Mouse (Mus musculus): ENCODE measurements around the gene Tmem268. TPM values are rescaled to one million over a fixed set of nuclear protein-coding genes. Genes with fewer than 3 reads are reported as not detected.

Gene Tmem268
- polyA plus RNA-seq, 1 experiment from 2014 or later = 5.3 TPM

GRCm38 (mm10) chr4:63561861-63562675, 3.5 kb downstream of the Tmem268 start:
- Histone ChIP-seq H3K4me2 (ENCODE audit: low read depth, low read length) (no peak overlapping the region), H3K9me3 (ENCODE audit: control insufficient read depth, low read length) (no peaks in the 10 kb centered on the region), H3K36me3 (ENCODE audit: control insufficient read depth, insufficient read depth, low read length) (peaks cover 7% of the 10 kb centered on the region; the same call in 1 of the 2 replicates), H3K4me3 (ENCODE audit: low read depth, low read length) (no peak overlapping the region), H3K27ac (replicated peaks; ENCODE audit: low read depth, low read length) (no peak overlapping the region), H3K9ac (ENCODE audit: low read depth, low read length) (no peak overlapping the region), H3K4me1 (ENCODE audit: control insufficient read depth, insufficient read depth, low read length) (peaks cover 17% of the 10 kb centered on the region), H3K27me3 (replicated peaks; ENCODE audit: control insufficient read depth, insufficient read depth, low read length) (no peaks in the 10 kb centered on the region)
- ATAC-seq (ENCODE audit: low read depth) = no peak
- DNase-seq (ENCODE audit: low spot score) = no peak
- WGBS = 71% methylated on average over 7 of the region's 7 CpGs

- Histone ChIP-seq H3K4me3 (ENCODE audit: low read depth, low read length) (no peak overlapping the region), H3K4me2 (ENCODE audit: low read depth, low read length) (no peak overlapping the region), H3K27me3 (replicated peaks; ENCODE audit: control insufficient read depth, insufficient read depth, low read length) (no peaks in the 10 kb centered on the region), H3K9ac (ENCODE audit: low read depth, low read length) (no peak overlapping the region), H3K4me1 (ENCODE audit: control insufficient read depth, insufficient read depth, low read length) (peaks cover 14% of the 10 kb centered on the region), H3K36me3 (ENCODE audit: control insufficient read depth, insufficient read depth, low read length) (peaks cover 7% of the 10 kb centered on the region; the same call in 1 of the 2 replicates), H3K27ac (replicated peaks; ENCODE audit: low read depth, low read length) (no peak overlapping the region), H3K9me3 (ENCODE audit: control insufficient read depth, low read length) (no peaks in the 10 kb centered on the region)
- DNase-seq (ENCODE audit: low spot score) (no peak), ATAC-seq (ENCODE audit: low read depth) (no peak)
- 84% methylated on average over 3 of the region's 4 CpGs for WGBS
Measured at GRCm38 (mm10) chr4:63562742-63563141, 4.2 kb downstream of the Tmem268 start.

GRCm38 (mm10) chr4:63567712-63568390, 9.3 kb downstream of the Tmem268 start:
- ATAC-seq (ENCODE audit: low read depth) = no peak
- no peaks in the 10 kb centered on the region for H3K9me3 ChIP-seq (ENCODE audit: control insufficient read depth, low read length)
- 91% methylated on average over 9 of the region's 10 CpGs for WGBS
- H3K4me3 ChIP-seq (ENCODE audit: low read depth, low read length) = no peak overlapping the region
- H3K4me1 ChIP-seq (ENCODE audit: control insufficient read depth, insufficient read depth, low read length) = peaks cover 7% of the 10 kb centered on the region
- no peaks in the 10 kb centered on the region for H3K27me3 ChIP-seq (replicated peaks; ENCODE audit: control insufficient read depth, insufficient read depth, low read length)
- no peak overlapping the region for H3K4me2 ChIP-seq (ENCODE audit: low read depth, low read length)
- H3K27ac ChIP-seq (replicated peaks; ENCODE audit: low read depth, low read length) = no peak overlapping the region
- no peak for DNase-seq (ENCODE audit: low spot score)
- peaks cover 10% of the 10 kb centered on the region for H3K36me3 ChIP-seq (ENCODE audit: control insufficient read depth, insufficient read depth, low read length)
- no peak overlapping the region for H3K9ac ChIP-seq (ENCODE audit: low read depth, low read length)

GRCm38 (mm10) chr4:63569322-63569721, 10.7 kb downstream of the Tmem268 start:
- WGBS = 86% methylated on average over 8 of the region's 8 CpGs
- Histone ChIP-seq H3K36me3 (ENCODE audit: control insufficient read depth, insufficient read depth, low read length) (peaks cover 10% of the 10 kb centered on the region), H3K9me3 (ENCODE audit: control insufficient read depth, low read length) (no peaks in the 10 kb centered on the region), H3K4me2 (ENCODE audit: low read depth, low read length) (no peak overlapping the region), H3K27me3 (replicated peaks; ENCODE audit: control insufficient read depth, insufficient read depth, low read length) (no peaks in the 10 kb centered on the region), H3K9ac (ENCODE audit: low read depth, low read length) (no peak overlapping the region), H3K4me1 (ENCODE audit: control insufficient read depth, insufficient read depth, low read length) (peaks cover 7% of the 10 kb centered on the region), H3K27ac (replicated peaks; ENCODE audit: low read depth, low read length) (no peak overlapping the region), H3K4me3 (ENCODE audit: low read depth, low read length) (no peak overlapping the region)
- no peak for ATAC-seq (ENCODE audit: low read depth)
- DNase-seq (ENCODE audit: low spot score) = no peak

GRCm38 (mm10) chr4:63570208-63570781, 11.7 kb downstream of the Tmem268 start:
- H3K9me3 ChIP-seq (ENCODE audit: control insufficient read depth, low read length) = no peaks in the 10 kb centered on the region
- no peaks in the 10 kb centered on the region for H3K27me3 ChIP-seq (replicated peaks; ENCODE audit: control insufficient read depth, insufficient read depth, low read length)
- no peak overlapping the region for H3K4me2 ChIP-seq (ENCODE audit: low read depth, low read length)
- DNase-seq (ENCODE audit: low spot score) = peak; percentile 35
- H3K36me3 ChIP-seq (ENCODE audit: control insufficient read depth, insufficient read depth, low read length) = peaks cover 10% of the 10 kb centered on the region
- H3K4me1 ChIP-seq (ENCODE audit: control insufficient read depth, insufficient read depth, low read length) = peaks cover 7% of the 10 kb centered on the region
- 24% methylated on average over 7 of the region's 7 CpGs for WGBS
- peak overlapping the region; percentile 65 for H3K27ac ChIP-seq (replicated peaks; ENCODE audit: low read depth, low read length)
- H3K9ac ChIP-seq (ENCODE audit: low read depth, low read length) = peak overlapping the region; percentile 25; the same call in 1 of the 2 replicates
- no peak overlapping the region for H3K4me3 ChIP-seq (ENCODE audit: low read depth, low read length)
- ATAC-seq (ENCODE audit: low read depth) = no peak

GRCm38 (mm10) chr4:63572621-63573020, 14.0 kb downstream of the Tmem268 start:
- 90% methylated on average over 5 of the region's 5 CpGs for WGBS
- Histone ChIP-seq H3K4me3 (ENCODE audit: low read depth, low read length) (no peak overlapping the region), H3K9me3 (ENCODE audit: control insufficient read depth, low read length) (no peaks in the 10 kb centered on the region), H3K27me3 (replicated peaks; ENCODE audit: control insufficient read depth, insufficient read depth, low read length) (no peaks in the 10 kb centered on the region), H3K36me3 (ENCODE audit: control insufficient read depth, insufficient read depth, low read length) (peaks cover 5% of the 10 kb centered on the region; the same call in 1 of the 2 replicates), H3K4me1 (ENCODE audit: control insufficient read depth, insufficient read depth, low read length) (peaks cover 7% of the 10 kb centered on the region), H3K27ac (replicated peaks; ENCODE audit: low read depth, low read length) (no peak overlapping the region), H3K9ac (ENCODE audit: low read depth, low read length) (no peak overlapping the region), H3K4me2 (ENCODE audit: low read depth, low read length) (no peak overlapping the region)
- DNase-seq (ENCODE audit: low spot score) = no peak
- ATAC-seq (ENCODE audit: low read depth) = no peak

GRCm38 (mm10) chr4:63579649-63580048, 21.1 kb downstream of the Tmem268 start:
- Histone ChIP-seq H3K27me3 (replicated peaks; ENCODE audit: control insufficient read depth, insufficient read depth, low read length) (no peaks in the 10 kb centered on the region), H3K36me3 (ENCODE audit: control insufficient read depth, insufficient read depth, low read length) (0 out of 2 replicates have a peak, but pooled peaks cover 6% of the 10 kb centered on the region), H3K27ac (replicated peaks; ENCODE audit: low read depth, low read length) (no peak overlapping the region), H3K9me3 (ENCODE audit: control insufficient read depth, low read length) (no peaks in the 10 kb centered on the region), H3K4me2 (ENCODE audit: low read depth, low read length) (no peak overlapping the region), H3K4me1 (ENCODE audit: control insufficient read depth, insufficient read depth, low read length) (no peaks in the 10 kb centered on the region; the same call in 1 of the 2 replicates), H3K4me3 (ENCODE audit: low read depth, low read length) (no peak overlapping the region), H3K9ac (ENCODE audit: low read depth, low read length) (no peak overlapping the region)
- DNase-seq (ENCODE audit: low spot score) (no peak), ATAC-seq (ENCODE audit: low read depth) (no peak)
- 83% methylated on average over 14 of the region's 14 CpGs for WGBS

GRCm38 (mm10) chr4:63580078-63580477, 21.5 kb downstream of the Tmem268 start:
- DNase-seq (ENCODE audit: low spot score) (peak; percentile 66), ATAC-seq (ENCODE audit: low read depth) (peak; percentile 58; the same call in 1 of the 2 replicates)
- 0 out of 2 replicates have a peak, but pooled peaks cover 6% of the 10 kb centered on the region for H3K36me3 ChIP-seq (ENCODE audit: control insufficient read depth, insufficient read depth, low read length)
- H3K9ac ChIP-seq (ENCODE audit: low read depth, low read length) = no peak overlapping the region
- H3K4me1 ChIP-seq (ENCODE audit: control insufficient read depth, insufficient read depth, low read length) = no peaks in the 10 kb centered on the region; the same call in 1 of the 2 replicates
- H3K4me3 ChIP-seq (ENCODE audit: low read depth, low read length) = no peak overlapping the region
- H3K4me2 ChIP-seq (ENCODE audit: low read depth, low read length) = no peak overlapping the region
- no peaks in the 10 kb centered on the region for H3K27me3 ChIP-seq (replicated peaks; ENCODE audit: control insufficient read depth, insufficient read depth, low read length)
- 35% methylated on average over 6 of the region's 6 CpGs for WGBS
- no peak overlapping the region for H3K27ac ChIP-seq (replicated peaks; ENCODE audit: low read depth, low read length)
- no peaks in the 10 kb centered on the region for H3K9me3 ChIP-seq (ENCODE audit: control insufficient read depth, low read length)
